Mouse (Mus musculus): ENCODE measurements around the gene Col6a3.
A peak's percentile ranks its signal among the peaks of the same experiment; 100 is the strongest.

Col6a3 gene

DNA sequence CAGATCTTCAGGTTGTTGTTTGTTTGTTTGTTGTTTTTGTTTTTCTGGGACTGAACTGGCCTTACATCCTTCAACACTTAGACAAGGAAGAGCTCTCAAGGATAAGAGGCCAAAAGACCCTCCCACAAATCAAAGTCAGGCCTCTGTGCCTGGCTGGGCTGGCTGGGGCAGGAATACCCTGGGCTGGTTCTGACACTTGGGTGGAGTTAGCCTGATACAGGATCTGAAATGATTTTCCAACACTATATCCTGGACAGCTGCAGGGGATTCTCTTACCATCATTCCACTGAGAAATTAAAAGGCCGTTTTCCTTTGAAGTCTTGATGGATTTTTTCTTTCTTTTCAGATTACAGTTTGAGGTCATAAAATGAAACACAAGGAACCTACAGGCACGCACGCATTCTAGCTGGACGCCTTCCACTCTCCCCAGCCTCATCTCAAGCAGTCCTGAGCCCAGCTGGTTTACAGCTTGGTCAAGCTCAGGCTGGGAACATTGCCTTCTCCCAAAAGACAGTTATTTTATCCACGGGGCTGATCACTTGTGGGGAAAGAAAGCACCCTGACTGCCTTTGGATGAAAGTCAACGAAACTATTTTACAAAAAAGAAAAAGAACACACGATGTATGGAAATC lies 123.0 kb downstream of the Col6a3 start:
- DNase-seq, result peak in 1 of 2 experiments; percentile 24

DNA sequence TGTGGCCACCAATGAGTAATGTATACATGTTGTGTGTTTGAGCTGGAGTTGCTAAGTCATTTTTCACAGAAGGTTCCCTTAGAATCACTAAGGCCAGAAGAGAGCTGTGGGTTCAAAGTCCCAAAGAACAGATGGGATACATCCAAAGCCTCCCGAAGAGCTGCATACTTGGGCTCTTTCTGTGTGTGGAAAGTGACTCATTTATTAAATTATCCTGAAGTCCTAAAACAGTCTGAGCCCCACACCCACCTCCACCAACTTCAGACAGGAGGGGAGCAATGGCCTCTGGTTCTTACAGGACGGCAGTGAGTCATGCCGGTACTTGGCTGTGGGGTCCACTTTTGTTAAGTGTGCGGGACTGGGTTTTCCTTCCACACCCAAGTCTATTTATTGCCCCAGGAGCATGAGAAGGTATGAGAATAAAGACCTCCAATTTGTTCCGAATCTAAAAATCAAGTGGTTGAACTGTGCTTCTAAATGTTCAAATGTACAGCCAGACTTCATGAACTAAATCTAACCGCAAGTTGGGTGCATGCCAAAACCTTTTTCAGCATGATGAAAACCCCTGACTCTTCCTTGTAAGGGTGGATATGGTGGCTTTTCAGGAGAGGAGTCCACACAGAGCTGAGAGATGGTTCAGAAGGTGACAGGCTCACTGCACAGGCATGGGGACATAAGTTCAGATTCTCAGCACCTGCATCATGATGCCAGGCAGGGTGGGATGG lies 124.8 kb downstream of the Col6a3 start:
- DNase-seq, result peak in 1 of 2 experiments; percentile 28

DNA sequence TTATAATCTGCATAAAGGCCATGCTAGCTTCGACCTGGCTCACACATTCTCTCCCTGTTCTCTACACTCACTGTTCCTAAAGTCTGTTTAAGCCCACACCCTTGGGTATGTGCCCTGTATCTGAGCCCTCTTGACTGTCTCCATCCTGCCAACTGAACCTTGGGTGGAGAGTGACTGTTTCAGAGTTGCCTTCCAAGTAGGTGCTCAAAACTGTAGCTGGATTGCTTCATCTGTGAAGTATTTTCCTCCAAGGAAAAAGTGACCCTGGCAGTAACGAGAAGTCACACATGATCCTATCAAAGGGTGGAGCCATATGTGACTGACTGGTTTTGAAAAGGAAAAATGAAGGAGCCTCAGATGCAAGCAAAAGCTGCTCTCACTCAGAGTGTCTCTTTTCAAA lies 127.5 kb downstream of the Col6a3 start:
- peak; percentile 58 to 78 for DNase-seq

Data from lung, adult 18-20 months (tissue).